Mouse (Mus musculus) ES-E14 (cell line): ENCODE measurements around the gene Tspo2.

Experiments
- ZC3H11A ChIP-seq: IDR thresholded peaks from 2 replicates; pipeline ENCODE4 v1.6.1; 2012; ENCODE audit warnings: low read depth, mild to moderate bottlenecking, inconsistent platforms, low read length, borderline replicate concordance
- ZNF384 ChIP-seq: IDR thresholded peaks from 2 replicates; pipeline ENCODE4 v1.6.1; 2012; ENCODE audit warnings: low read depth, low read length, inconsistent platforms

DNA sequence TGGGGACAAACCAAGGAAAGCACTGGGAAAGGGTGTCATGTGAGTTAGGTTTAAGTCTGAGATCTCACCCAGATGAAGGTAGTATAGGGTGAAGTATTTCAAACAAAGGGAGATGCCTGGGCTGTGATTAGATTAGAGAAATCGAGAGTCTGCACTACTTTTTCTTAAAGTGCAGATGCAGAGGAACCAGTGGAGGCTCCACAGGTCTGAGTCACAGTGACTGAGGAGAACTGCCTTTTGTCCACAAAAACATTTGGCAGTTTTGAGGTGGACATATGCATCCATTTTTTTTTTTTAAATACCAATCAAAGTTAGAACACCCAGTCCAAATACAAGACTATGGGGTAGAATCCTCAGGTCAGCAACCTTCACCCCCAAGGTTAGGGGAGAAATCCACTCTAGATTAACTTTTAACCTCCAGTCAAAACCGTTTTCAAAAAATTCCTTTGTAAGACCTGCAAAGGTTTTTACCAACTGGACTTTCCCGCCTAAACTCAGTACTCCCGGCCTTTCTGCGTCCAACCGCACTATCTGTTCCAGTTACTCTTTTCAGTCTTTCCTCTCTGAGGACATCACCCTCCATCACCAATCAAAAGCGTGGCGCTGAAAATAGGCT lies 43.3 kb downstream of the Tspo2 start:
- TF ChIP-seq ZNF384 = no peak
- no peak for TF ChIP-seq ZC3H11A
